Mouse (Mus musculus) spleen, embryonic (tissue): ENCODE data around the gene Tex37.

Experiments
- CTCF ChIA-PET: fragments of 350-600 bp; sonication (Branson Sonifier 250); formaldehyde crosslinking; loops from one replicate; lab custom pipeline; 2022; lab: Charles Lee

The Tex37 gene

DNA sequence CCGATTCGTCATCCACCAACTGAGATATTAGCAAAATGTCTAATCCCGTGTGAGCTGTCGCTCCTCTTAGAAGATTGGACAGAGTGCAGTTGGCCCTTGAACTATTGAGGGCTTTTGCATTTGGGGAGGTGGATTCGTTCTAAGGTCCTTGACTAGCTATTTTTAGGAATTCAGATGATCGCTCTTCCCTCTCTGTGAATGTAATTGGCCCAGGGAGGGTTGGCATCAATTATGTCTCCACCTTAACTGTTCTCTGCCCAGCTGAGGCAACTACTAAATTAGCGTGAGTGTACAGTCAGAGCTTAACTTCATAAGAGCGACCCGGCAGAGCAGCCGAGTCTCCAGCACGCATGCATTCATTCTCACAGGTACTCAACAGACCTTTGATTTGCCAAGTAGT, 30.7 kb downstream of the Tex37 start:
- CTCF ChIA-PET: no interaction called here

DNA sequence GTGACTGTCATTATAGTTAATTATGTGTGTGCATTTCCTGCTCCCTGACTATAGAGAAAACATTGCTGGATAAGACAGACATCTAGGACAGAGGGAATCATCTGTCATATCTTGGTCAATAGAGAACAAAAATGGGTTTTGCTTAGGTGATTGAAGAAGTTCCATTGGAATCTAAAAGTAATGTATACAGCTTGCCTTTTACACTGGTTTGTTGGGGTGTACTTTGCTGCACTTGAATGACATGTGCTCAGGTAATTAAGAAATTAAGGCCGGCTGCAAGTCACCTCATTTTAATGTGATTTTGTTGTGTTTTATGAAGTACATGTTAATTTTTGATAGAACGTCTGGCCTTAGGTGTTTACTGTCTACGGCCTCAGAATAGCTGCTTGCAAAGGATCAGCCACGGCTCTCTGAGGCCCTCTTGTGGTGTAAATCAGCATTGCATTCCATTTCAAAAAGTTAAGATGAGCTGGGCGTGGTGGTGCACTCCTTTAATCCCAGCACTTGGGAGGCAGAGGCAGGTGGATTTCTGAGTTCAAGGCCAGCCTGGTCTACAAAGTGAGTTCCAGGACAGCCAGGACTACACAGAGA, 37.9 kb downstream of the Tex37 start:
- CTCF ChIA-PET: interaction anchor here (0.6 to 3.1 kb wide), 7 partner anchors 9 to 78 kb away, joined by 3 to 18 read pairs (median 3); no protein-coding TSS in a partner anchor

DNA sequence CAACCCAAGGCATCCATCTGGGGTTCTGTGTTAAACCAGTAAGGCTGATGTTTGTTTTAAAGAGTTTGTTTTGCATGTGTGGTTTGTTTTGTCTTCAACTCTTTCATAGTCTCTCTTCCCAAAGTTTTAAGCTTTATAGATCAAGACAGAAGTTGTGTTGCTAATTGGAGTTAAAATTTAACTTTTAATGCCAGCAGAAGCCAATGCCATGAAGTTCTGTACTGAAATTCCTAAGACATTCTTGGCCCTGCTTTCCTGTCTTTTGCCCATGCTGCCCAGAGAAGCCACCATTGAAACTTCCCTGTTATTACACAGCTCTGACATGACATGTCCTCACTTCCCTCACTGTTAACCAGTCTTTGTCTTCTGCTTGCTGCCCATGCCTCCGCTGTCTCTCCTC, 43.7 kb downstream of the Tex37 start:
- CTCF ChIA-PET: no interaction called here

DNA sequence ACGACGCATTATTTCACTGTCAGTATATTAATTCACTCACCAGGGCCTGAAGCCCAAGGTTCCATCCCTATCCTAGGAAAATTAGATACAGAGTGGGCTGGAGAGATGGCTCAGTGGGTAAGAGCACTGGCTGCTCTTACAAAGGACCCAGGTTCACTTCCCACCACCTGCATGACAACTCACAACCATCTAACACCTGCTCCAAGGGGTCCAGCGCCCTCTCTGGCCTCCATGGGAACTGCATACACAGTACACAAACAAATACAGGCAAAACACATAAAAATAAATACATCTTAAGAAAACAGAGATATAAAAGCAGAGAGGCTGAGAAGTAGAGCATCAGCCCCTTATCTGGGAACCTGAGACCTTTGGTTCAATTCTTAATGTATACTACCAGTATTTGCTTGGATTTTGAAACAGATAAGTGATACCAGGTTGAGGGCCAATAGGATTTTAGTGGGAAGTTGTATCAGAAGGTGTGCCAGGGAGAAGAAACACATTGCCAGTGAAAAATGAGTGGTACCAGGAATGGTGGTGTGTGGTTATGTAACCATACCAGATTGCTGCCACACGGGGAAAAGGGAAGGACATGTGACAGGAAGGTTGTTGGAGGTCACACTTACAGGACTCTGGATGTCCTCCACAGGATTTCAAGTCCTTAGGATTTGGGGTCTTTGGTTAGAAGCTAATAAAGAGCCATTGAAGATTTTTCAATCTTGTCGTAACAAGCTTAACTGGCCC, 44.5 kb downstream of the Tex37 start:
- CTCF ChIA-PET: no interaction called here

DNA sequence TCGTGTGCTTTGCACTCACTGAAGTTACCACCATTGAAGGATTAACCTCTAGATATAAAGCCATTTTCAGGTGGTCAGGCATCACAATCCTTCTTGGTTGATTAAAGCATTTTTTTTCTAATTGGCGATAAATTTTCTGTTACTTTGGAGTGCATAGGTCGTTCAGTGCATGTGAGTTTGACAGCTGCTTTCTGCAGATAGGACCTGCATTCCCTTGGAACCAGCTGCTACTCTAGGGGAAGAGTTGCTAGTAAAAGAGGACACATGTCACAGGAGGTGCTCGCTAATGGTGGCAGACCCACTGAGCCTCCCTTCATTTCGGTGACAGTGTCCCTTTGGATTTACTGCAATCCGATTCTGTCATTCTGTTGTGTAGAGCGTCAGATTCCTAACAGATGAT, 46.2 kb downstream of the Tex37 start:
- CTCF ChIA-PET: no interaction called here

DNA sequence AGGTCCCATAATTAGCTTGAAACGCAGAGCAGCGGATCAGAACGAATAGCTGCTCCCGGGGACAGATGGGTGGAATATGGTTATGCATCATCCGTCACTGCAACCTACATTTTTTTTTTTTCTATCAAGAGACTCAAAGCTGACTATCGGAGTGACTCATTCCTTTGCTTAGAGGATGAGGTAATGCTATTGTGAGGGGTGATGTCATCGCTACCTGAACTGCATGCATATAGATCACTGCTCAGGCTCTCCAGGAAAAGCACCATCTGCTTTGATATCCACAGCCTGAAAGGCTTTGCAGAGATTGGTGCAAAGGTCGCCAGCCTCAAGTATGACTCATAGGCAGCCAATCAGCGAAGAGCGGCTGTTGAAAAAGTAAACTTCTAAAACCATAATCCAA, 46.6 kb downstream of the Tex37 start:
- CTCF ChIA-PET: interaction anchor here (0.6 to 0.7 kb wide), 2 partner anchors 9 to 81 kb away, joined by 3 to 6 read pairs; no protein-coding TSS in a partner anchor

DNA sequence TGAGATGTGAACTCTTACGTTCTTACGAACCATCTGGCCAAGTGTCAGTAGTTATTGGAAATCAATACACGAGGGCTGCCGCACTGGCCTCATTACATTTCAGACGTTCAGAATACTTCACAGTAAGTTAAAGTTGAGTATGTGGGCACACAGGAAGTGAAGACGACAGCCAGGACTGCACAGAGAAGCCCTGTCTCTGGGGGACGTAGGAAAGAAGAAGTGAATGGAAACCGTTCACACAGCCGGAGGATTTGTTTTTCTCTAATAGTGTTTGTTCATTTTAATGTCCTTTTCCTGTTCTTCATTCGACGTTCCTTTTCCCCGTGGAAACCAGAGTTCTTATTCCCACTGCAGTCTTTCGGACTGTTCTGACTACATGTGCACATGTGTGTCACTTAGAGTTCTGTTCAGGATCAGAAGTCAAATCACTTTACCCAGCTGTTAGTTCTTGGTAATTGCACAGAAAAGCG, 47.2 kb downstream of the Tex37 start:
- CTCF ChIA-PET: interaction anchor here (0.6 to 0.7 kb wide), 2 partner anchors 10 to 81 kb away, joined by 3 to 6 read pairs; no protein-coding TSS in a partner anchor

DNA sequence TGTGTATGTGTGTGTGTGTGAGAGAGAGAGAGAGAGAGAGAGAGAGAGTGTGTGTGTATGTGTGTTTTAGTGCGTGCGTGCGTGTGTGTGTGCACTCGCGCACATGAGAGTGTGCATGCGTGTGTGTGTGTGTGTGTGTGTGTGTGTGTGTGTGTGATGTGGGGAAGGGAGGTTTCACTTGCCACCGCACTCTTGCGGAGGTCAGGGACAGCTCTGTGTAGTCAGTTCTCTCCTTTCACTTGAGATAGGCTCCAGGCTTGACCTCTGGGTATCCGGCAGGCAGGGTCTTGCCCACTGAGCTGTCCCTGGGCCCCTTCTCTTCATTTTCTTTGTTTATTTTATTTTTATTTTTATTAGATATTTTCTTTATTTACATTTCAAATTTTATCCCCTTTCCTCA, 51.4 kb downstream of the Tex37 start:
- CTCF ChIA-PET: no interaction called here

DNA sequence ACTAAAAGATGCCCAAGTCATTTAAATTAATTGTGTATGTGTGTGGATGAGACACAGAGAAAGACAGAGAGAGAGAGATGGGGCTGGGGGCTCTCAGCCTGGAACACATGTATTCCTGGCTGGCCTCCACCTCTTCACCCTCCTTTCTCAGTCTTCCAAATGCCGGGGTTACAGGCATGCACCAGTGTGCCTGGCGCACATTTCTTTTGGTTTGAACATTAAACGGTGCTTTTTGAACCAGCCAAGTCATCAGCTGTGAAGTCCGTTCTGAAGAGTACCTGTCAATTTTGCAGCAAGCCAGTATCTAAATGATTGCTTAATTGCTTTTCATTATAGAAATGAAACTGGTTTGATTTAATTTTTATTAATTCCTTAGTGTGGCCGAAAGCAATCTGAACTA, 52.0 kb downstream of the Tex37 start:
- CTCF ChIA-PET: interaction anchor here (0.6 kb wide), 1 partner anchor 19 kb away, joined by 17 read pairs; no protein-coding TSS in a partner anchor

DNA sequence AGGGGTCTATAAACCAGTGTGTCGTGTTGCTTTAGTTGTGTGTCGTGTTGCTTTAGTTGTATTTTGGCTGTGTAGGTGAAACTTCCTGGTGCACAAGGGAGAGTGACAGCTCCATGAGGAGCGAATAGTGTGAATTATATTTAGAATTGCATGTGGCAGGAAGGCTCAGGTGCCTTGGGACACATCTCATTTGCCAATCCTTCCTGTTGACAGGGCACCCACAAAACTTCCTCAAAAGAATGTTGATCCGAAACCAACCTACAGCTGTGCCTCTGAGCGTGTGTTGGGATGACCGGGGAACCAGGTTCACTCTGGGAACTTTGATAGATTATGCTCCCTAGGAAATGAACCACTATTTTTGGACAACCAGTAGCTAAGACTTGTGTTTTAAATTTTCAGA, 54.4 kb downstream of the Tex37 start:
- CTCF ChIA-PET: interaction anchor here (0.7 kb wide), 1 partner anchor 40 kb away, joined by 3 read pairs; no protein-coding TSS in a partner anchor
